Mouse (Mus musculus) midbrain, embryonic 15.5 days (tissue): ENCODE results near the gene Vmn2r8. TPM values are rescaled to one million over a fixed set of nuclear protein-coding genes. Genes with fewer than 3 reads are reported as not detected.

ENCODE experiments used
- ATAC-seq: fragments of 200-750 bp; cut with Nextera tagmentation; replicated peaks from 2 replicates; pipeline ENCODE4 v1.8.0; 2017; ENCODE audit warnings: moderate TSS enrichment
- H3K27ac ChIP-seq: fragments of 300-500 bp; sonication (generic); 2 replicates; pipeline ENCODE4 v1.5.1; 2015; ENCODE audit warnings: mild to moderate bottlenecking, inconsistent platforms
- H3K27me3 ChIP-seq: fragments of 300-500 bp; sonication (generic); replicated peaks from 2 replicates; pipeline ENCODE4 v1.6.1; 2015; ENCODE audit warnings: inconsistent platforms
- H3K36me3 ChIP-seq: fragments of 300-500 bp; sonication (generic); replicated peaks from 2 replicates; pipeline ENCODE4 v1.6.1; 2015; ENCODE audit warnings: inconsistent platforms
- H3K4me1 ChIP-seq: fragments of 300-500 bp; sonication (generic); 2 replicates; pipeline ENCODE4 v1.6.1; 2015; ENCODE audit warnings: inconsistent platforms
- H3K4me2 ChIP-seq: fragments of 300-500 bp; sonication (generic); 2 replicates; pipeline ENCODE4 v1.6.1; 2015; ENCODE audit warnings: inconsistent platforms, mild to moderate bottlenecking, moderate library complexity
- H3K4me3 ChIP-seq: fragments of 300-500 bp; sonication (generic); 2 replicates; pipeline ENCODE4 v1.5.1; 2015; ENCODE audit warnings: mild to moderate bottlenecking, inconsistent platforms
- H3K9ac ChIP-seq: fragments of 300-500 bp; sonication (generic); 2 replicates; pipeline ENCODE4 v1.6.1; 2015; ENCODE audit warnings: mild to moderate bottlenecking, inconsistent platforms
- H3K9me3 ChIP-seq: fragments of 300-500 bp; sonication (generic); 2 replicates; pipeline ENCODE4 v1.6.1; 2016; ENCODE audit warnings: inconsistent platforms
- WGBS: fragments of 180-500 bp; shearing (Covaris S2); methylation state at CpG from one replicate; pipeline ENCODE4 v1.1.7; 2015; ENCODE audit warnings: mixed read lengths; 5-methylcytosine and 5-hydroxymethylcytosine counted together
- polyA plus RNA-seq: library from polyadenylated mRNA; unstranded; fragments of >200 nt; fragmentation: Nextera tagmentation; extraction: Ambion mirVana; gene quantifications from 2 replicates; pipeline ENCODE4 v1.2.1, GENCODE M21; 2015

The Vmn2r8 gene
- polyA plus RNA-seq, 1 experiment from 2014 or later: not detected

- H3K27ac ChIP-seq: no peak overlapping the region
- no peaks in the 10 kb centered on the region for H3K27me3 ChIP-seq
- H3K9ac ChIP-seq: no peak overlapping the region
- H3K4me1 ChIP-seq: no peaks in the 10 kb centered on the region
- H3K36me3 ChIP-seq: no peaks in the 10 kb centered on the region
- WGBS: 86% methylated on average over 5 of the region's 5 CpGs
- no peak for ATAC-seq
- H3K9me3 ChIP-seq: no peaks in the 10 kb centered on the region
- no peak overlapping the region for H3K4me2 ChIP-seq
- H3K4me3 ChIP-seq: no peak overlapping the region
Measured at GRCm38 (mm10) chr5:108750328-108751210, 58.1 kb downstream of the Vmn2r8 start.

DNA sequence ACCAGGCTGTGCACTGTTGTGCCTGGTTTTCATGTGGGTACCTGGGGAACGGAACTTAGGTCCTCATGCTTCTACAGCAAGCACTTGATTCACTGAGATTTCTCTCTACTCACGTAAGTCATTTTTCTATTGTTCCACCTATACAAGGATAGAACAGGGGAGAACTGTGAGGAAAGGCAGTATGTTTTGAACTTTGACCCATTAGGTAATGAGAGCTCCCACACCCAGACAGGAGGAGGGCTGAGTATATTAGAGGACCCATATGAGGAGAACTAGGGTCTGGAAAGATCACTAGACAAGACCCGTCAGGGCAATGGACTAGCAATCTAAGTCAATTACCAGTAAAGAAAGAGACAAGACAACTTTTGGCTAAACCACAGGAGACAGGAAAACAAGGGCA, 64.0 kb downstream of the Vmn2r8 start:
- Histone ChIP-seq H3K36me3 (no peaks in the 10 kb centered on the region), H3K4me3 (no peak overlapping the region), H3K9ac (no peak overlapping the region), H3K27ac (no peak overlapping the region), H3K4me2 (no peak overlapping the region), H3K9me3 (no peaks in the 10 kb centered on the region), H3K4me1 (no peaks in the 10 kb centered on the region), H3K27me3 (no peaks in the 10 kb centered on the region)
- WGBS: 90% methylated on average over 3 of the region's 3 CpGs
- ATAC-seq: no peak

DNA sequence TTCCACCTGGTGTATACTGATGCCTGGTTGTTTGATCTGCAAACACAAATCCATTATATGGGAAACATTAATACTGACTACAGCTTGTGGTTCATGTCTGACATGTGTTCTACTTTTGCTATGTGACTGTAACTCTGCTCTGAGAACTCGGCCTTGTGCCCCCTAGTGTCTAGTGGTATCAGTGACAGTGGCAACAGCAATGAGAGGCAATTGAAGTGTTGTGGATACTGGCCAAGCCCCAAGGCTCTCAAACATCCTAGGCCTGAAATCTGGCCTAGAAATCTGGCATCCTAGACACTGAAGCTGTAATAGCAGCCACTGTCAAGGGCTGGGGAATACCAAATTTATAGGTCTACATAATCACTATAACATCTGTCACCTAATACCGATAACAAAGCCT, 64.8 kb downstream of the Vmn2r8 start:
- Histone ChIP-seq H3K36me3 (no peaks in the 10 kb centered on the region), H3K27ac (no peak overlapping the region), H3K4me1 (no peaks in the 10 kb centered on the region), H3K9ac (no peak overlapping the region), H3K9me3 (no peaks in the 10 kb centered on the region), H3K4me3 (no peak overlapping the region), H3K27me3 (no peaks in the 10 kb centered on the region), H3K4me2 (no peak overlapping the region)
- no peak for ATAC-seq
- 74% methylated on average over 2 of the region's 2 CpGs for WGBS

GRCm38 (mm10) chr5:108742596-108742995, 66.1 kb downstream of the Vmn2r8 start:
- H3K4me3 ChIP-seq: no peak overlapping the region
- WGBS: 69% methylated on average over 2 of the region's 2 CpGs
- no peak overlapping the region for H3K27ac ChIP-seq

DNA sequence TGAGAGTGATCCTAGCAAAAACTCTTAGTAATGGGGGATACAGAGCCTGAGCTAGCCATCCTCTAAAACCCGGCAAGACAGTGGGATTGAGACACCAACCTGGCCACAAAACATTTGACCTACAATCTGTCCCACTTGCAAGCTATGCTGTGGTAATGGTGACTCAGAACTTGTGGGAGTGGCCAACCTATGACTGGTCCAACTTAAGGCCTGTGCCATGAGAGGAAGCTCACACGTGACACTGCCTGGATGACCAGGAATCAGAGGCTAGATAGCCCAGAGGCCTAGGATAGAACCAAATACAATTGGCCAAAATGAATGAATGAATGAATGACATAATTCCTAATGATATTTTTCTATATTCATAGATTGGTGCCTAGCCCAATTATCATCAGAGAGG, 66.8 kb downstream of the Vmn2r8 start:
- 87% methylated on average over 2 of the region's 2 CpGs for WGBS
- H3K4me3 ChIP-seq: no peak overlapping the region
- ATAC-seq: no peak
- no peak overlapping the region for H3K4me2 ChIP-seq
- H3K27me3 ChIP-seq: no peaks in the 10 kb centered on the region
- no peak overlapping the region for H3K27ac ChIP-seq
- H3K36me3 ChIP-seq: no peaks in the 10 kb centered on the region
- no peaks in the 10 kb centered on the region for H3K4me1 ChIP-seq
- no peaks in the 10 kb centered on the region for H3K9me3 ChIP-seq
- no peak overlapping the region for H3K9ac ChIP-seq

More at GRCm38 (mm10) chr5:108742596-108742995, 66.1 kb downstream of the Vmn2r8 start:
- H3K4me2 ChIP-seq: no peak overlapping the region
- H3K9me3 ChIP-seq: no peaks in the 10 kb centered on the region
- H3K36me3 ChIP-seq: no peaks in the 10 kb centered on the region
- no peaks in the 10 kb centered on the region for H3K4me1 ChIP-seq
- ATAC-seq: no peak
- H3K27me3 ChIP-seq: no peaks in the 10 kb centered on the region
- no peak overlapping the region for H3K9ac ChIP-seq

Other genes with a start within 250 kb of the Vmn2r8 start
- 54.9 and 56.9 TPM in 2 replicates for gene Gak, start 179.1 kb downstream of the Vmn2r8 start, polyA plus RNA-seq
- 25.3 and 26.6 TPM in 2 replicates for gene Tmem175, start 179.1 kb downstream of the Vmn2r8 start, polyA plus RNA-seq
- gene Idua, start 148.5 kb downstream of the Vmn2r8 start, polyA plus RNA-seq: 12.1 and 15.9 TPM in 2 replicates
- gene Dgkq, start 139.2 kb downstream of the Vmn2r8 start, polyA plus RNA-seq: 33.9 and 36.7 TPM in 2 replicates
- gene Slc26a1, start 133.3 kb downstream of the Vmn2r8 start, polyA plus RNA-seq: 4.0 and 4.1 TPM in 2 replicates
- gene Fgfrl1, start 116.5 kb downstream of the Vmn2r8 start, polyA plus RNA-seq: 5.5 and 6.0 TPM in 2 replicates
- not detected in 2 replicates for gene Rnf212, start 33.9 kb downstream of the Vmn2r8 start, polyA plus RNA-seq
- gene Tmed11, start 13.5 kb downstream of the Vmn2r8 start, polyA plus RNA-seq: not detected in 2 replicates
- gene Vmn2r9, start 43.8 kb upstream of the Vmn2r8 start, polyA plus RNA-seq: not detected in 2 replicates
- not detected in 2 replicates for gene Vmn2r10, start 197.7 kb upstream of the Vmn2r8 start, polyA plus RNA-seq